Mouse (Mus musculus) stomach, postnatal 0 days (tissue): ENCODE results near the gene 1700017B05Rik. TPM values are rescaled to one million over a fixed set of nuclear protein-coding genes. Genes with fewer than 3 reads are reported as not detected.

Experiments used
- ATAC-seq: fragments of 200-750 bp; cut with Nextera tagmentation; 2 replicates; pipeline ENCODE4 v1.8.0; 2017; ENCODE audit not compliant: low FRiP score, low TSS enrichment
- DNase-seq: peaks from one replicate; pipeline ENCODE4 v3.0.0-alpha.2; 2016; ENCODE audit warnings: low spot score
- H3K27ac ChIP-seq: fragments of 300-500 bp; sonication (generic); replicated peaks from 2 replicates; pipeline ENCODE4 v1.5.1; 2014; ENCODE audit warnings: mild to moderate bottlenecking, control low read depth
- H3K27me3 ChIP-seq: fragments of 300-500 bp; sonication (generic); 2 replicates; pipeline ENCODE4 v1.6.1; 2014; ENCODE audit warnings: low read length; ENCODE audit not compliant: control insufficient read depth, insufficient read depth
- H3K36me3 ChIP-seq: fragments of 300-500 bp; sonication (generic); 2 replicates; pipeline ENCODE4 v1.6.1; 2014; ENCODE audit warnings: low read length, mixed read lengths; ENCODE audit not compliant: control insufficient read depth, insufficient read depth
- H3K4me1 ChIP-seq: fragments of 300-500 bp; sonication (generic); replicated peaks from 2 replicates; pipeline ENCODE4 v1.6.1; 2014; ENCODE audit warnings: antibody characterized with exemption; ENCODE audit not compliant: control insufficient read depth, insufficient read depth
- H3K4me2 ChIP-seq: fragments of 300-500 bp; sonication (generic); replicated peaks from 2 replicates; pipeline ENCODE4 v1.6.1; 2014; ENCODE audit warnings: low read depth, mild to moderate bottlenecking, control low read depth, moderate library complexity
- H3K4me3 ChIP-seq: fragments of 300-500 bp; sonication (generic); 2 replicates; pipeline ENCODE4 v1.5.1; 2014; ENCODE audit warnings: low read depth, low read length, control low read depth
- H3K9ac ChIP-seq: fragments of 300-500 bp; sonication (generic); 2 replicates; pipeline ENCODE4 v1.6.1; 2014; ENCODE audit warnings: mild to moderate bottlenecking, low read length, control low read depth, mixed read lengths
- H3K9me3 ChIP-seq: fragments of 300-500 bp; sonication (generic); 2 replicates; pipeline ENCODE4 v1.6.1; 2016; ENCODE audit warnings: low read length; ENCODE audit not compliant: control insufficient read depth
- CTCF ChIP-seq: IDR thresholded peaks from 2 replicates; pipeline ENCODE4 v1.5.1; 2016; ENCODE audit warnings: antibody characterized with exemption, low read depth, mild to moderate bottlenecking, moderate library complexity
- EP300 ChIP-seq: optimal IDR thresholded peaks from 2 replicates; pipeline ENCODE3; 2016; ENCODE audit warnings: antibody characterized with exemption
- WGBS: fragments of 180-500 bp; shearing (Covaris S2); extraction: QIAGEN DNeasy Blood & Tissue Kit; methylation state at CpG from one replicate; pipeline ENCODE4 v1.1.7; 2014; 5-methylcytosine and 5-hydroxymethylcytosine counted together
- polyA plus RNA-seq: library from polyadenylated mRNA; unstranded; fragments of >200 nt; fragmentation: Nextera tagmentation; extraction: Ambion mirVana; gene quantifications from 2 replicates; pipeline ENCODE4 v1.2.1, GENCODE M21; 2015

1700017B05Rik gene
- polyA plus RNA-seq, 1 experiment from 2014 or later = 10.4 TPM

- ATAC-seq (no peak), DNase-seq (no peak)
- H3K4me1 ChIP-seq = no peaks in the 10 kb centered on the region
- TF ChIP-seq EP300 (no peak), CTCF (no peak)
- H3K36me3 ChIP-seq = no peaks in the 10 kb centered on the region
- no peak overlapping the region for H3K4me2 ChIP-seq
- 75% methylated on average over 2 of the region's 2 CpGs for WGBS
- no peaks in the 10 kb centered on the region for H3K9me3 ChIP-seq
- no peak overlapping the region for H3K9ac ChIP-seq
- no peaks in the 10 kb centered on the region for H3K27me3 ChIP-seq
- no peak overlapping the region for H3K27ac ChIP-seq
- no peak overlapping the region for H3K4me3 ChIP-seq
These were observed 24.2 kb downstream of the 1700017B05Rik start for GRCm38 (mm10) chr9:57238220-57238619.

- TF ChIP-seq CTCF (no peak), EP300 (no peak)
- 75% methylated on average over 5 of the region's 5 CpGs for WGBS
- no peak for ATAC-seq
These were observed 24.7 kb downstream of the 1700017B05Rik start for GRCm38 (mm10) chr9:57237705-57238104.

GRCm38 (mm10) chr9:57236256-57236655 is 26.2 kb downstream of the 1700017B05Rik start, which contains the start of gene Trcg1:
Gene Trcg1 (plus strand): TSS chr9:57236556.
- Histone ChIP-seq H3K4me1 (no peaks in the 10 kb centered on the region), H3K36me3 (no peaks in the 10 kb centered on the region), H3K4me3 (no peak within 1 kb of the TSS), H3K9ac (no peak within 1 kb of the TSS), H3K27me3 (no peaks in the 10 kb centered on the region), H3K4me2 (no peak within 1 kb of the TSS), H3K27ac (no peak within 1 kb of the TSS), H3K9me3 (no peaks in the 10 kb centered on the region)
- 89% methylated on average over 2 of the region's 2 CpGs for WGBS
- DNase-seq = no peak
- no peak for ATAC-seq
- TF ChIP-seq CTCF (no peak), EP300 (no peak)

More at GRCm38 (mm10) chr9:57237705-57238104, 24.7 kb downstream of the 1700017B05Rik start:
- DNase-seq = no peak
- no peaks in the 10 kb centered on the region for H3K36me3 ChIP-seq
- no peaks in the 10 kb centered on the region for H3K9me3 ChIP-seq
- H3K27me3 ChIP-seq = no peaks in the 10 kb centered on the region
- no peak overlapping the region for H3K27ac ChIP-seq
- H3K4me3 ChIP-seq = no peak overlapping the region
- no peak overlapping the region for H3K4me2 ChIP-seq
- H3K9ac ChIP-seq = no peak overlapping the region
- no peaks in the 10 kb centered on the region for H3K4me1 ChIP-seq

GRCm38 (mm10) chr9:57233767-57234166 is 28.6 kb downstream of the 1700017B05Rik start:
- Histone ChIP-seq H3K36me3 (no peaks in the 10 kb centered on the region), H3K9ac (no peak overlapping the region), H3K27ac (no peak overlapping the region), H3K4me2 (no peak overlapping the region), H3K9me3 (no peaks in the 10 kb centered on the region), H3K27me3 (no peaks in the 10 kb centered on the region), H3K4me1 (no peaks in the 10 kb centered on the region), H3K4me3 (no peak overlapping the region)
- 80% methylated on average over 3 of the region's 3 CpGs for WGBS
- ATAC-seq (no peak), DNase-seq (no peak)
- TF ChIP-seq EP300 = no peak
- TF ChIP-seq CTCF = no peak

GRCm38 (mm10) chr9:57233142-57233541 is 29.3 kb downstream of the 1700017B05Rik start:
- Histone ChIP-seq H3K4me2 (no peak overlapping the region), H3K4me3 (no peak overlapping the region), H3K27ac (no peak overlapping the region), H3K36me3 (no peaks in the 10 kb centered on the region), H3K9me3 (no peaks in the 10 kb centered on the region), H3K9ac (no peak overlapping the region), H3K27me3 (no peaks in the 10 kb centered on the region), H3K4me1 (no peaks in the 10 kb centered on the region)
- 49% methylated on average over 6 of the region's 6 CpGs for WGBS
- ATAC-seq (no peak), DNase-seq (no peak)
- TF ChIP-seq EP300 = no peak
- no peak for TF ChIP-seq CTCF

GRCm38 (mm10) chr9:57232341-57232940 is 30.0 kb downstream of the 1700017B05Rik start:
- H3K4me3 ChIP-seq = no peak overlapping the region
- no peak overlapping the region for H3K9ac ChIP-seq
- ATAC-seq = no peak
- no peak overlapping the region for H3K4me2 ChIP-seq
- H3K9me3 ChIP-seq = no peaks in the 10 kb centered on the region
- 79% methylated on average over 5 of the region's 5 CpGs for WGBS
- TF ChIP-seq CTCF (no peak), EP300 (no peak)
- DNase-seq = no peak
- H3K27ac ChIP-seq = no peak overlapping the region
- no peaks in the 10 kb centered on the region for H3K27me3 ChIP-seq
- H3K36me3 ChIP-seq = no peaks in the 10 kb centered on the region
- no peaks in the 10 kb centered on the region for H3K4me1 ChIP-seq
